Mouse (Mus musculus): Measurements from ENCODE around the gene Dock4.

Dock4 gene

DNA sequence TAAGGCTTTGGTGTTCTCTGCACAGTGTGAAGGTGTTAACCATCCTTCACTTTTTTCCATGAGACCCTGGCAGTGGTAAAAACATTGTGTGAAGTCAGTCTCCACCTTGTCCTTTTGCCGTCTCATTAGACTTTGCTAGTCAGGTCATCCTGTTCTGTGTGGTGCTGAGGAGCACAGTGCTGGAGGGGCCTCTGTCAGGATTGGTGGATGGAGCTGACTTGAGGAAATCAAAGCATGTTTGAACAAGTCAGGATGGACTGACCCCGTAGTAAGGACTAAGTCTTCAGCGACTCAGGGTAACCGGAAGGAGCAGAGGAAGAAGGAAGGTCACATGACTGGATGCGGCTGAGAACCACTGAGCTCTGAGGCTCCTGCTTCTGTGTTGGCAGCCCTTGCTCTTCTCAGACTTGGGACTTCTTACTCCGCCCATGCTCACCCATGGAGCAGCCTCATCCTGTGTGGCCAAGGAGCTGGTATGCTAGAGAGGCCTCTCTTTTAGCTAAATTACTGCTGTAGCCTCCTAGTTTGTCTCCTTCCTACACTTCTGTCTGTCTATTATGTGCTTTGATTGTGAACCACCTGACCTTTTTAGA, 14.0 kb downstream of the Dock4 start:
- ATAC-seq (ENCODE audit: insufficient number of reproducible peaks, low FRiP score, low TSS enrichment), result no peak

DNA sequence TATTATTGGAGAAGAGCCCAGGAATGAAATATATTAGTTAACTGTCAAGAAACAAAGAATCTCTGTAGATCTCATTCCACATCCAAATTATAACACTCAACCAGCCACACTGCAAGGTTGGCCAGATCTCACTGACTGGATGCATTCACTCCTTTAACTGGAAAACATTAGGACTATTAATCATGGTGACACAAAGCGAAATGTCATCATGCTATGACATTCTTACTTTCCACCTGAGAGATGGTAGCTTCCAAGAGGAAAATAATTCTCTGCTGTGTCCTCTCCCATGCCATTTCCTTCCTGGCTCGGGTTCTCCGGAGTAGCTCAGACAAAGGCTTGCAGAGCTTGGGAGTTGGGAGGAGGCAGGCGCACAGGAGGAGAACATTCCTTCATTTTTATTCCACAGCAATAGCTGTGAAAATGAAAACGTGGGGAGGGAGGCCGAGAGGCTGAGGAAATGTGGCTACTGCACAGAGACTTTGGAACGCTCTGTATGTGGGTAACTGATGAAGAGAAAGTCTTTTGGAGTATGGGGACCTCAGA, 17.0 kb downstream of the Dock4 start:
- ATAC-seq (ENCODE audit: insufficient number of reproducible peaks, low FRiP score, low TSS enrichment), result no peak

DNA sequence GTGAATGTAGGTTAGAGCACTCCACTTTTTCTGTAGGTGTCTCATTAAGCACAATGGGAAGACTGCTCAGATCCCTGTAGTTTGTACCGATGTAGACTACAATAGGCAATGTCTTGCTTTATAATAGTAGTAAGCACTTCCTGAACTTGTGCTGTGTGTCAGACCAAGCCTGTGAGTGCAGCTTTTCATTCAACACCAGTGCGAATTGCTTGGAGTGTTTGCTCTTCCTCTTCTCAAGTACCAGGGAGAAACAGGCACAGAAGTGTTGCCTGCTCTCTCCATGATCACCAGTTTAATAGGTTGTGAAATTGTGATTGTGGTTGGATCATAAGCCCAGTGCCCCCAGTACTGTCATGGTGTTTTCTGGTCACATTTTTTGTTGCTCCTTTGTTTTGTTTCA, 18.1 kb downstream of the Dock4 start:
- no peak for ATAC-seq (ENCODE audit: insufficient number of reproducible peaks, low FRiP score, low TSS enrichment)

DNA sequence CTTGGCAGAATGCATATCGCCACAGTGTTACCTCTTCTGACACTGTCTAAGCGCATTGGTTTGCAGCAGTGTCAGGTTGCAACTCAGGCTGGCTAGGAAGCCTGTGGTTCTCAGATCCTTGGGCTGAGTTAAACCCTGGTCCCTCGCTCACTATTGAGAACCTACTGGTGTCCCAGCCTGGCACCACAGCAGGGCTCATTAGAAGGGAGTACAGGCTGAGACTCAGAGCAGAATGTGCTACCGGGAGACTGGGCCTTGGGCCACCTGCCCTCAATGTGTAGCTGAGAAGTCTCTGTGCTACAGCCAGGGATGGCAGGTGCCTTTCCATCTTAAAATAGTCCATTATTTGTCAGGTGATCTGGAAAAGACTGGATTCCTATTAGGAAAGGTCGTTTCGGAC, 18.5 kb downstream of the Dock4 start:
- ATAC-seq (ENCODE audit: insufficient number of reproducible peaks, low FRiP score, low TSS enrichment), result peak; percentile 97

DNA sequence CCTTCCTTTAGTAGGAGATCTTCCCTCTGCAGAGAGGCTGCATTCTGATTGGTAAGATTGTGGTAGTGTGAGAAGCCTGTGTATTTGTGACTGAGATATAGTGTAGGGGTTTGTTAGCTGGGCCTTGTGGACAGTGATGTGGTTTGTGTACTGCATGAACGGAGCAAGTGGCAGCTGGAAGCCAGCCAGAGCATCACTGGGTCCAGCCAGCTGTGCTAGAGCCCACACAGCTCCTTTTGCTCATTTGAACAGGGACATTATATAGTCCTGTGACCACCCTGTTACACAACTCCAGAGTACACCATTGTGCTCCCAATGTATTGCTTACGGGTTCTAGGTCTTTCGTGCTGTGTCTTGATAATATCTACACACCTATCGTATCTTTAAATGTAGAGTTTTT, 22.5 kb downstream of the Dock4 start:
- ATAC-seq (ENCODE audit: insufficient number of reproducible peaks, low FRiP score, low TSS enrichment), result no peak

DNA sequence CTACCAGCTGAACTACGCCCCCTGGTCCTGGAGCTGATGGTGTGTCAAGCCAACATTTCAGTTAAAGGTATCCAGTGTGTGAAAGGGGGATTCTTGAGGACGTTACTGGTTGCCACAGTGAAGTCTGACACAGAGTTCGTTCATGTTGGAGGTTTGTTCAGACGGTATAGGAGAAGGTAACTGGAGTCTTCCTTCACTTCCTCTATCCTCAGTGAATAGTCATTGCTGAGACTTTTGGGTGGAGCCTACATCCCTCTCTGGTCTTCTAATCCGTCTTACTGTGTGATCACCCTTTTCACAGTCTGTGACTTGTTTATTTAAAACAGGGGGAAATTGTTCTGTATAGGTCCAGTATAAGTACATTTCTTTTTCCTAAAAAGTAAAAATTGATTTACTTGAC, 23.3 kb downstream of the Dock4 start:
- ATAC-seq (ENCODE audit: insufficient number of reproducible peaks, low FRiP score, low TSS enrichment), result no peak

DNA sequence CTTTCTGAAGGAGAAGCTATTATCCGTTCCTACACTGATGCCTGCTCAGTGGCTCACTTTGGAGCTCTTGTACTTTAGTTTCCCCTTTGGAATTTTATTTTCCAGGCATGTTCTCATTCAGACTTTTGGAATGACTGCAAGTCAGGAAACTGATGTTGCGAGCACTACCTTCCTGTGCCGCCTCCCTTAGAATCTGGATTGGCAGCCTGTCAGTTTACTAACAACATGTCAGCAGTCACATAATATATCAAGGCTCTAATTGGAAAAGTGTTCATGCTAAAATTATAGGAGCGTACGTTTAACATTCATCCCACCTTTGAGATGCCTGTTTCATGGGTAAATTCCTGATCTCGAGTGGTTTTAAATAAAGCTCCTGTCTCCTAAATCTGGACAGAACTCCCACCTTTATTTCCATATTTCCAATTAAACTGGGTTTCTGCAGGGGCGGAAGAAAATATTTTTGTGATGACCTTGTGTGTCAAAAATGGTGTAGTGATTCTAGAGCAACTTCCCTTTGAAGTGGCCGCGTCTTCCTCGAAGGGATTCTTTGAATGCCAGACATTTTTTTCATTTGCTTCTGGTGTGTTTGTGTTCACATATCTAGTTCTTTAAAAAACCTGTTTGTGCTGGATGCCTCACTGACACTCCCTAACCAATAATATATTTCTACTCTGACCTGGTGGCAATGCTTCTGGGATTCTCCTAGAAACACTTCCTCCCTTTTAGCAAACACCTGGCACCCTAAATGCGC, 26.1 kb downstream of the Dock4 start:
- no peak for ATAC-seq (ENCODE audit: insufficient number of reproducible peaks, low FRiP score, low TSS enrichment)

DNA sequence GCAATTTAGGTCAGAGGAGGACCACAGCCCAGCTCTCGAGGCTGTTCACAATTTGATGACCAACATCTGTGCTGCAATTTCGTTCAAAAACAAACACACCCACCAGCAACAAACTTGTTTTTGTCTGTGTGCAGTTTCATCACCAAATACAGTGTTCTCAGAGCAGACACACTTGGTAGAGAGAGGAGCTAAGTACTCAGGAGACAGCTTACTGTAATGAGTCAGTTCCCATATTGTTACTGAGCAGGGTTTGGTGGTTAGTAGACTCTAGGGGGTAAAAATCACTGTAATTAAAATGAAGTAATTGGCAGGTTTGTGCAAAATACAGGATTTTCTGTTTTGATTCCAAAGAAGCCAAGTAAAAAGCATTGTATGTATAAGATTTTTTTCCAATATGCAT, 28.0 kb downstream of the Dock4 start:
- no peak for ATAC-seq (ENCODE audit: insufficient number of reproducible peaks, low FRiP score, low TSS enrichment)

DNA sequence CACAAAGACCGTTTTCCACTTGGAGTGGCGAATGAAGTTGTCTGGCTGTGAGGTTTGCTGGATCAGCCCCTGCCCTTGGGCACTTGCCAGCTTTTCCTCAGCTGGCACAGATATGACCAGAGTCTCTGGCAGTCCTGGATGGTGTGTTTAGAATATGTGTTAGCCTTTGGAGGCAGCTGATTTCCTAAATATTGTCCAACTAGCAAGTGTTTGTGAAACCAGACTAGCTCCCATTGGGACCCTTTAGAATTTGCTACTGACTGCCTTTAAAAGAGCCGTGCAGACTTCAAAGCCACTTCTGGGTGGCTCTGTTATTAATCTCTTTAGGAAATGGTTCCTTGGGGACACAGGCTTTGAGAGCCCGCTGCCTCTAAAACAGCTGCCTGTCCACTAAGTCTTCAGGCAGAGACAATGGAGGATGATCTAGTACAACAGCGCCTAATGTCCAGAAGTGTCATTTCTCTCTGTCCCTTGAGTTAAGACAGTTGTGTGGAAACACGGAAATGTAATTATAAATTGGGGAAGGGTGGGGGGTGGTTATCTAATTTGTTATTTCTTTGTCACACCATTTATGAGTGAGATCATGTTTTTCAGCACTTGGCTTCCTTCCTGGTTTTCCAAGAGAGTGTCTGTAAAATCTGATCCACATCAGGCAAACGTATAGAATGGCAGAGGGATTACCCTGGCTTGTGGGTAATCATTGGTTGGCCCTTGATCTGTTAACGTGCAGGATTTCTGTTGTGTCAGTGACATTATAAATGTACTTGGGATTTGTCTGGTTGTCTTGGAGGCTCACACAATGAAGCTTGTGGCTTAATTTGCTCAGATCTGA, 32.1 kb downstream of the Dock4 start:
- no peak for ATAC-seq (ENCODE audit: insufficient number of reproducible peaks, low FRiP score, low TSS enrichment)

DNA sequence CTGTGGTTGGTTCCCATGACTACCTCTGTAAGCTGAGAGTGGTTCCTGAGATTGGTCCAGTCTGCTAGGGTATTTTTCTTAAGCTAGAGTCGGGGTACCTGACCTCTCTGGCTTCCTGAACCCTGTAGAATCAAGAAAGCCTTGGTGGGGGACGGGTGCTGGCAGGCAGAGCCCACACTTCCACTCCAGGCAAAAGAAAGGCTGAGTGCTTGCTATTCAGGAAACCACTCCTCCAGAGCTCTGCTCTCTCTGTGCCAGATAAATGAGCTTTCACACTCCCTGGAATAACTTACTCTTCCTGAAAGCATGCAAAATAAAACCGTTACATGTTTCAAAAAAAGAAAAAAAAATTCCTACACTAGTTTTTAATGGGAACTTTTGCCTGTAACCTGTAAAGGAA, 38.5 kb downstream of the Dock4 start:
- ATAC-seq (ENCODE audit: insufficient number of reproducible peaks, low FRiP score, low TSS enrichment), result 0 out of 2 replicates have a peak, but pooled peaks have one; percentile 61

DNA sequence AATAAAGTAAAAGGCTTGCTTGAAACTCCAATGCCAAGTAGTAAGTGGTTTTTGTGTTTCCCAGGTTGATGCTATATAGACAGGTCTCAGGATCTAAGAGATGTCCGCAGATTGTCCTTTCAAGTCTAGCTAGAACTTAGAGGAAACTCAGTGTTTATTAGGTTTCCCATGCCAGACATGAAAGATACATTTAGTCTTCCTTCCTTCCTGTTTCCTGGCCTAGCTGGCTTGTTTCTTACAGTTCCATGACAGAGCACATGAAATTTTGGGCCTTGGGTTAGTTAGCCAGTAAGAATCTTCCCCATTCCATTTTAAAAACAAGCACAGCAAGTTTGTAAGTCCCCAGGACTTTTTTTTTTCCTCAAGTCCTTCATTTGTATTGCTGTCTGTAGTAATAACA, 39.5 kb downstream of the Dock4 start:
- ATAC-seq (ENCODE audit: insufficient number of reproducible peaks, low FRiP score, low TSS enrichment), result no peak

DNA sequence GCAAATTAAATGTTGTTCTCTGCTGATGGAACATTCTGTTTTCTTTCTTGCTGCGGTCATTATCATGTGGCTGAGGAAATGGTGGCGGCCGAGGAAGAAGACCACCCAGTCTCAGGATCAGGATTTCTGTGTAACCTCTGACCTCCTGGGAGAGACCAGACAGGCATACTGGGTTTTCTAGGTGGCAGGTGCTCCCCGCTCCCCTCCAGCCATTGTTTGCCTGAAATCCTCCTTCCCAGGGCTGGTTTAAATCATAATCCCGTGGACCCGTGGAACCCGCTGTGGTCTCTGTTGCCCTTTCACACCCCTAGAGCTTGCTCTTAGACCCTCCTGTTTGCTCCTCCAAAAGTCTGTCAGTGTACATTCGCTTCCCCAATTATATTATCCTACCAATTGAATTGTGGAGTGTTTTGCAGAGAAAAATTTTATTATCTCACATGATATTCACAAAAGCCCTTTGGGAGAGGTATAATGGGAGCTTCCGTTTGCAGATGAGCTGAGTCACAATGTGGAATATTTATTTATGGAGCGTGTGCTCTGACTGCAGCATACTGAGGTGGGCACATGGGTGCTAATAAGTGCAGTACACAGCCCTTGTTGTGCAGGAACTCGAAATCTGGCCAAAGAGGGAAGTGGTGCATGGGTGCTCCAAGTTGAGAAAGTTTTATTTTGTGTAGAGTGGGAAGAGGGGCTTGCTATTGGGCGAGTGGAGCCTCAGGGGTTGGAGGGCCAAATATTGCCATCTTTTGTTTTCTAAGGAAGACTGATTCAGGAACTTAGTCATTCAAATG, 40.5 kb downstream of the Dock4 start:
- ATAC-seq (ENCODE audit: insufficient number of reproducible peaks, low FRiP score, low TSS enrichment), result no peak

DNA sequence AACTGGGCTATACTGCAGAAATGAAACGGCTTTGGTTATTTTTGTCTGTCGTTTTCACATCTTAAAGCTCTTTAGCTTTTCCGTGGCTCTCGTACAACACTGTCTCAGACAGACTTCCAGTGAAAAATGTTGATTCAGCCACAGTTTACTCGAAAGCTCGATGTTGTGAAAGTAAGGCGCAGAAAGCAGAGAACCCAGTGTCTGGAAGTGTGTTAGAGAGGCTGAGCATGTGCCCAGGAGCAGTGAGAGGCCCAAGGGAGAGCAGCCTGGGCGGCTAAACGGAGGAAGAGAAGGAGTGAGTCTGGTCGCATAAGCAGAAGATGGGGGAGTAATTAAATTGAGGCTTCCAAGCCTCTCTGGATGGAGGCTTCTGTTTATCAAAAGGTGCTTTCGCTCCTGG, 50.6 kb downstream of the Dock4 start:
- no peak for ATAC-seq (ENCODE audit: insufficient number of reproducible peaks, low FRiP score, low TSS enrichment)

DNA sequence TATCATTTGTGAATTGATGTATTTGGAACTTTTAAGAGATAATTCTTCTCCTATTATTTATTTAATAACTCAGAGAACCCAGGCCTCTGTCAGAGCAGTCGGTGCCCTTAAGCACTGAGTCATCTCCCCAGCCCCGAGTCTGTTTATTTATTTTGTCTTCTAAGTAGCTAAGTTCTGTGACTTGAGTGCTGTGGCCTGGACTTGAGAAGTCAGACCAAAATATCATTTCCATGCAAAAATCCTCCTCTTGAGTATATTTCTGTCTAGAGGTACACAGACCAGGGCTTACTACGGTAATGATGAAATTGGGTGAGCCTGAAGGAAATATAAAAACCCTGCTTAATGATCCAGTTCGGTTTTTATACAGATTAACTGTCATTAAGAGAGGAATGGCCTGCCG, 52.1 kb downstream of the Dock4 start:
- ATAC-seq (ENCODE audit: insufficient number of reproducible peaks, low FRiP score, low TSS enrichment), result no peak

DNA sequence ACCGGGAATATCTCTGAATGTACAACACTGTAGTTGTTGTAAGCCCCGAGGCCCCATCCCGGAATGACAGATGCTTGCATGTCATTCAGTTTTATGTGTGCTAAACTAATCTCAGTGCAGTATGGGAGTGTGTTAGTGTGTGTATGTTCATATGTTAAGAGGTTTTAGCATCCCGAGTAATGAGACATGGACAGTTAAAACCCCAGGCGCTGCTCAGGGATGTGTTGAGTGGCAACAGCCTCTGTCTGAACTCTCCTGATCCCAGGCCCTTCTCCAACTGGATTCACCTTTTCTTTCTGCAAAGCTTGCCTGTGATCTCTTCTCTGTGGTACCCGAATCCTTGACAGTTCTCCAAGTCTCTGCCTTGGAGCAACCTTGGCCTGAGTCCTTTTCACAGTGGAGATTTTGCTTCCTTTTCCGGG, 52.5 kb downstream of the Dock4 start:
- 0 out of 2 replicates have a peak, but pooled peaks have one; percentile 23 for ATAC-seq (ENCODE audit: insufficient number of reproducible peaks, low FRiP score, low TSS enrichment)

DNA sequence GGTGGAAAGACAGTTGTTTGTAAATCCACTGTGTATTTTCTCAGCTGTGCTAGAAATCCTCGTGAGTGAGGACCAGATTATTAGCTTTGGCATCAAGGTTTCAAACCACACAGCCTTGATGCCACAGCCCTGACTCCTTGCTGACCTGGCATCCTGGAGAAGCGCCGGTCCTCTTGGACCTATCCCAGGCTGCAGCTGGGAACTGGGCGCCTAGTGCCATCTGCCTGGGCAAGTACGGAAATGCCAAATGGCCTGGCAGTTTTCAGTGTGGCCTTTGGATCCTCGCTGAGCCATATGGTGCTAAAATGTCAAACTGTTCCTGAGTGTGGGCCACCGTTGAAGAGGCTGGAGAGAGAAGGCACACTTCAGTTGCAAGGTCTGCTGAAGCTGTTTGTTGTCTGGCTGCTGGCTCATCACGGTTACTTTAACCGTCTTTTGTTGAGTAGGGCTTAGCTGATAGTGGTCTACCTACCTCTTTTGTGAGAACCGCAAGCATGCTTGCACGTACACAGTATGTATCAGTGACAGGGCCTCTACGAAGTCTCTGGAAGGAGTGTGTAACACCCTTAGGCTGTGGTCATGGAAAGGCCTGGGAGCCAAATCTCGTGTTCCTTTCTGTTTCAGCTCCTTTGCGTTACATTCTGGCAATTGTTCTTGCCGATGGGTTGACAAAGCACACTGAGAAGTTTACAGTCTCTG, 53.3 kb downstream of the Dock4 start:
- ATAC-seq (ENCODE audit: insufficient number of reproducible peaks, low FRiP score, low TSS enrichment), result peak; percentile 90

DNA sequence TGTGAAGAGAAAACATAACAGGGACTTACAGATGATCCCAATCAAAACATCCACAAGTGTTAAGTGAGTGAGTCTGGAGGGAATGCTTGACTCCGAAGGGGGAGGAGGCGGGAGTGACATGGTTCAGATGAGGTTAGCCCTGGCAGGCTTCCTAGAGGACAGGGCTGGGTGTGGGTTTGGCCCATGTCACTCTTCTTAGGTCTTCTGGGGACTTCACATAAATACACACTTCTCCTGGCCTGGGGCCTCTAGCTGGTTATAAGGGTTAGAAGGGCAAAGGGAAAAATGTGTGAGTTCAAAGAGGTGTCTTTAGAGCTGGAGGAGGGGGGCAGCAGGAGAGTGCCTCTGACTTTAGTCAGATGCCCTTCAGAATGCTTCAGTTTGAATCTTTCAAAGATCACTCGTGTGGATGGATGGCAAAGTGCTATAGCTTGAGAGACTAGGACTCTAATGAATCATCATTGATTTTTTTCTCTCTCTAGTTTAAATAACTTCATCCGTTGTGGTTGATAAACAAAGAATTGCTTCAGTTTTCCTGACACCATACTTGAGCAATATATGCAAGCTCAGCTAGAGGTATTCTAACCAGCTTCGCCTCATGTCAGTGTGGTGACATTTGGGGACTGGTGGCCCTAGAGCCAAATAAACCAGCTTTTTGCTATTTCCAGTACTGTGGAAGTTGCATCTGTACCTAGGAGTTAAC, 54.0 kb downstream of the Dock4 start:
- peak; percentile 21; the same call in 1 of the 2 replicates for ATAC-seq (ENCODE audit: insufficient number of reproducible peaks, low FRiP score, low TSS enrichment)

DNA sequence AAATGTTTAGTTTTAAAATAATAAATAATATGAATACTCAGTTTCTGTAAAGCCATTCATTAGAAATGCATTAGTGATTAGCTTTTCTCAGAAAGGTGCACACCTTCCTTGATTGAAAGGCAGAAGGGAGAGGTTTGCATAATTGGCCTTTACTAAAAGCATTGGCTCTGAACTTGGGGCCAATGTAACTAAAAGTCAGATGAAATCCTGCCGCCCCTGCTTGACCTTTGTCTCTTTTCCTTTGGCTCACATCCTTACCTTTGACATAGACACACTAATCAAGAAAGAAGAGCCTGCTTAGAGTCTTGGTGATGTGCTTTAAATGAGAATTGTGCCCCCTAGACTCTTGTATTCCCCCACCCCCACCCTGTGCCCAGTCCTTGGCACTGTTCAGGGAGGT, 55.4 kb downstream of the Dock4 start:
- ATAC-seq (ENCODE audit: insufficient number of reproducible peaks, low FRiP score, low TSS enrichment), result no peak

DNA sequence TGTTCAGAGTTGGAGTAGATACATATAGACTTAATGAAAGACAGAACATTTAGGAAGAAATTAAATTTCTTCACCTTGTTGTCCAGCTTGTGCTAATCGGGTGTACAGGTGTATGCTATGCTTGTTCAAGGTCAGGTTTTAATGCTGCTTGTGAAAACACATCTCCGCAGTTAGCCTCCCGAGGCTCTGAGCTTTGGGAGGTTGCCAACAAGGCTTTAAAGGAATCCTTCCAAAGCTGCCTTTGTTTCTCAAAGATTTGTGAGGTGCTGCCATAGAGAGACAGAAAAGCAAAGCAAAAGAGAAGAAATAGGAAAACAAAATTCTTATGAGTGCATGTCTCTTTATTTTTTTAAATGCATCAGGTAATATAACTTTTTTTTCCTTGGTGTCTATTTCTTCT, 57.8 kb downstream of the Dock4 start:
- ATAC-seq (ENCODE audit: insufficient number of reproducible peaks, low FRiP score, low TSS enrichment), result no peak
